Mouse (Mus musculus) liver, embryonic 11.5 days (tissue): ENCODE measurements around the gene Gm49387. TPM values are rescaled to one million over a fixed set of nuclear protein-coding genes. Genes with fewer than 3 reads are reported as not detected.

ENCODE experiments used
- ATAC-seq: fragments of 200-750 bp; cut with Nextera tagmentation; replicated peaks from 2 replicates; pipeline ENCODE4 v1.8.0; 2017; ENCODE audit warnings: moderate number of reproducible peaks, mild to moderate bottlenecking, moderate TSS enrichment, moderate library complexity; ENCODE audit not compliant: low FRiP score
- DNase-seq: peaks from one replicate; pipeline ENCODE4 v3.0.0-alpha.2; 2017; ENCODE audit warnings: low spot score
- H3K27ac ChIP-seq: fragments of 300-500 bp; sonication (generic); 2 replicates; pipeline ENCODE4 v1.5.1; 2014; ENCODE audit warnings: mild to moderate bottlenecking, low read depth, low read length, control low read depth
- H3K27me3 ChIP-seq: fragments of 300-500 bp; sonication (generic); replicated peaks from 2 replicates; pipeline ENCODE4 v1.6.1; 2014; ENCODE audit warnings: low read length, mixed read lengths; ENCODE audit not compliant: control insufficient read depth, insufficient read depth
- H3K36me3 ChIP-seq: fragments of 300-500 bp; sonication (generic); 2 replicates; pipeline ENCODE4 v1.6.1; 2014; ENCODE audit warnings: mild to moderate bottlenecking, low read length, moderate library complexity, mixed read lengths; ENCODE audit not compliant: control insufficient read depth, insufficient read depth
- H3K4me1 ChIP-seq: fragments of 300-500 bp; sonication (generic); replicated peaks from 2 replicates; pipeline ENCODE4 v1.6.1; 2014; ENCODE audit warnings: low read length, mixed read lengths; ENCODE audit not compliant: control insufficient read depth, insufficient read depth
- H3K4me2 ChIP-seq: fragments of 300-500 bp; sonication (generic); 2 replicates; pipeline ENCODE4 v1.6.1; 2014; ENCODE audit warnings: mild to moderate bottlenecking, control low read depth, moderate library complexity
- H3K4me3 ChIP-seq: fragments of 300-500 bp; sonication (generic); 2 replicates; pipeline ENCODE4 v1.5.1; 2014; ENCODE audit warnings: low read depth, low read length, control low read depth
- H3K9ac ChIP-seq: fragments of 300-500 bp; sonication (generic); 2 replicates; pipeline ENCODE4 v1.6.1; 2014; ENCODE audit warnings: low read depth, low read length, control low read depth
- H3K9me3 ChIP-seq: fragments of 300-500 bp; sonication (generic); 2 replicates; pipeline ENCODE4 v1.6.1; 2016; ENCODE audit warnings: low read length, inconsistent platforms, mixed read lengths; ENCODE audit not compliant: control insufficient read depth
- WGBS: fragments of 180-500 bp; shearing (Covaris S2); extraction: QIAGEN DNeasy Blood & Tissue Kit; methylation state at CpG from one replicate; pipeline ENCODE4 v1.1.7; 2014; 5-methylcytosine and 5-hydroxymethylcytosine counted together
- polyA plus RNA-seq: library from polyadenylated mRNA; unstranded; fragments of >200 nt; fragmentation: Nextera tagmentation; extraction: Ambion mirVana; gene quantifications from 2 replicates; pipeline ENCODE4 v1.2.1, GENCODE M21; 2014

Gene Gm49387
- 0.19 and 1.9 TPM in 2 replicates for polyA plus RNA-seq

DNA sequence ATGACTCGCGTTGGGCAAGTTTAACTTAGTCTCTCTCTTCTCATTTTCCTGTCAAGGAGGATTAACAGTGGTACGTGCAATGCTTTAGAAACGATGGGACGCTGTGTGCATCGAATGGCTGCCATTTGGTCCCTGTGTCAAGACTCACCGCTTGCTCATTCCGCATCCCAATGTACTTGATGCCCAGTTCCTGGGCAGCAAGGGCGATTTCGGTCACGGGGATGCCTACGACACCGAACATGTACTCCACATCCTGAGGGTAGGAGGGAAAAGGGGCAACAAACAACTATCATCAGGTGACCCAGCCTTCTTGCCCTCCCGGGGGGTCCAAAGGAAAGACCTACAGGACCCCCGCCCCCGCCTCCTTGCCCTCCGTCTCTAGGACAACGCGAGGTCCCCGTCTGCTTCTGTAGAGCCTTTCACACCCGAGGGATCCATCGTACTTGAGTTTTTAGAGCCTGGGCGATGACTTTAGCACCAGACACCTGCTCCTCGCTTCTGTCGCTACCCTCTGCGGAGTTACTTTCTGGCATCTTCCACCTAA lies at the start of gene Gm49387:
TSS of gene Gm49387 (minus strand) at position 533 of the 544 bp plus-strand sequence.
- Histone ChIP-seq H3K4me1 (peaks cover 11% of the 10 kb centered on the region), H3K9ac (peak within 1 kb of the TSS; percentile 69), H3K27me3 (no peaks in the 10 kb centered on the region), H3K9me3 (no peaks in the 10 kb centered on the region), H3K4me3 (peak within 1 kb of the TSS; percentile 56), H3K27ac (peak within 1 kb of the TSS; percentile 78), H3K4me2 (peak within 1 kb of the TSS; percentile 75), H3K36me3 (no peaks in the 10 kb centered on the region)
- ATAC-seq = peak; percentile 14; the same call in 1 of the 2 replicates
- no peak for DNase-seq
- WGBS = 5% methylated on average over 26 of the region's 26 CpGs

DNA sequence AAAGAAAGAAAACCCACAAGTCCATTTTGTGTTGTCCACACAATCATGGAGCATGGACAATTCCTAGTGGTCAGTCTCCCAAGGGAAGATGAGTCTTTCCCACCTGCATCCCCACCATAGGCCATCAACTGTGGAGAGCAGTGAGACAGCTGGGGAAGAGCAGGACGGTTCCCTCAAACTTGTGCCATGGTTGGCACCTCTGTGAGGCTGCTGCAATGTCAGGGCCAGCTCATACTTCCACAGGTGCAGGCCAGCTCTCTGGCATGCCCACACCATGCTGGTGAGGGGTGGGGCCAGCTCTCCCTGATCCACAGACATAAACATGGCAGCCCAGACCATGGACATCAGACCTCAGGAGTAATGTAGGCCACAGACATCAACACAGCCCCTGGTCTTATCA lies 45.6 kb upstream of the Gm49387 start:
- DNase-seq (no peak), ATAC-seq (no peak)
- 78% methylated on average over 1 of the region's 1 CpGs for WGBS
- Histone ChIP-seq H3K4me1 (peaks cover 7% of the 10 kb centered on the region; the same call in 1 of the 2 replicates), H3K9ac (no peak overlapping the region), H3K27ac (no peak overlapping the region), H3K9me3 (no peaks in the 10 kb centered on the region), H3K36me3 (no peaks in the 10 kb centered on the region), H3K4me2 (no peak overlapping the region), H3K27me3 (no peaks in the 10 kb centered on the region), H3K4me3 (no peak overlapping the region)

DNA sequence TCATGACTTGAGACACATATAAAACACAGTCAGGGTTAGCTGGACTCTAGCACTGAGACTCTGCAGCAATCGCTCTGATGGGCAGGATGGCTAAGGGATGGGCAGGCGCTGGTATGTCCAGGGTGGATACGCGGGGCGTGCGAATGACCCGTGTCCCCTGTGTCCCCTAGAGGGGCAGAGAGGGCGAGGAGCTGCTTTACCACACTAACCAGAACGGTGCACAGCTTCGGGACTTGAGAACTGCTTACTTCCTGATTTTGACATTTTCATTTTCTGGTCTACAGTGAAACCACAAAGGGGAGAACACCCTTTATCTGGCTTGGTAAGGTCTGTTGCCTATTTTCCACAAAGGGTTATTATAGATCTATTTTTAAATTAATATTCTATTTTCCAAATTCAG lies 45.0 kb upstream of the Gm49387 start:
- Histone ChIP-seq H3K27me3 (no peaks in the 10 kb centered on the region), H3K4me3 (no peak overlapping the region), H3K36me3 (no peaks in the 10 kb centered on the region), H3K9me3 (no peaks in the 10 kb centered on the region), H3K4me1 (peaks cover 7% of the 10 kb centered on the region; the same call in 1 of the 2 replicates), H3K9ac (no peak overlapping the region; the same call in 1 of the 2 replicates), H3K27ac (peak overlapping the region; percentile 29; the same call in 1 of the 2 replicates), H3K4me2 (peak overlapping the region; percentile 34)
- WGBS = 52% methylated on average over 10 of the region's 10 CpGs
- no peak for ATAC-seq
- no peak for DNase-seq

DNA sequence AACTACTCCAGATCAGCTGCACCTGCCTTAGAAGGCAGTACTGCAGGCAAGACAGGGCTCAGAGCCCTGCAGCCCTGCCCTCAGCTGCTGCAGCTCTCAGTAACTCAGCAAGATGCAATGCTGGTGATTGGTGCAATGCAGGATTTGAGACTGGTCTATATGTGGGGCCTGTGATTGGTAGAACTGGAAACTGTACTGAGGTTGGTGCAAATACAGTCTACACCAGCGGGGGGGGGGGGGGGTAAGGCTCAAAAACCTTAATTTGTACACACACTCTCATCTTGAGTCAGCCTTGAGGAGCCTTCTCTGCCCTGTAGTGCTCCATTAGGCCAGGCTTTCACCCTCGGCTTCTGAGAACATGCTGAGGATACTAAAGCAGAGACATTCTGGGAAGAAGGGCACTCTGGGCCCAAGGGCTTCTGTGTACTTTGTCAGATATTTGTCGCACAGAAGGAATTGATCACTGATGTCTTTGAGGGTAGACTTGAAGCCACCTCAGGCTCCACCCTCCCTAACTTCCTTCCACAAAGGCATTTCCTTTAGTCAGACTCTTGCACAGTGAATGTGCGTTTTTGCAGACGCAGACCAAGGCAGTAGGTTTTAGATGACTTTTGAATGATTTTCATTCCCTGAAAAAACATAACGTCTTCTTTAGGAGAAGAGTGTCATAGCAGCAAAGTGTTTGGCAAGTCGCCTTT lies 43.8 kb upstream of the Gm49387 start:
- ATAC-seq (no peak), DNase-seq (no peak)
- Histone ChIP-seq H3K4me3 (no peak overlapping the region), H3K4me2 (no peak overlapping the region), H3K9me3 (no peaks in the 10 kb centered on the region), H3K9ac (no peak overlapping the region), H3K27ac (no peak overlapping the region; the same call in 1 of the 2 replicates), H3K36me3 (no peaks in the 10 kb centered on the region), H3K27me3 (no peaks in the 10 kb centered on the region), H3K4me1 (peaks cover 7% of the 10 kb centered on the region; the same call in 1 of the 2 replicates)
- WGBS = 45% methylated on average over 7 of the region's 7 CpGs

DNA sequence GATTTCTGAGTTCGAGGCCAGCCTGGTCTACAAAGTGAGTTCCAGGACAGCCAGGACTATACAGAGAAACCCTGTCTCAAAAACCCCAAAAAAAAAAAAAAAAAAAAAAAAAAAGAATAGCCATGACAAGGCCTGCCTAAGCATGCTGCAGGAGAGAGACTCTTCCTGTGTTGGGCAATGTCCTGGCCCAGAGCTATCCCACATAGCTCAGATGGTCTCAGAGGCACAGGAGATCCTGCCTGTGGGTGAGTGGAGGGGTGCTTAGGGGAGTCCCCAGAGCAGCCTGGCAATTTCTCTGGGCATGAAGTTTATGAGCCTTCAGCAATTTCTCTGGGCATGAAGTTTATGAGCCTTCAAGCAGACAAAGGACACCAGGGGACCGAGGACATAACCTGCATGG lies 42.9 kb upstream of the Gm49387 start:
- DNase-seq = no peak

DNA sequence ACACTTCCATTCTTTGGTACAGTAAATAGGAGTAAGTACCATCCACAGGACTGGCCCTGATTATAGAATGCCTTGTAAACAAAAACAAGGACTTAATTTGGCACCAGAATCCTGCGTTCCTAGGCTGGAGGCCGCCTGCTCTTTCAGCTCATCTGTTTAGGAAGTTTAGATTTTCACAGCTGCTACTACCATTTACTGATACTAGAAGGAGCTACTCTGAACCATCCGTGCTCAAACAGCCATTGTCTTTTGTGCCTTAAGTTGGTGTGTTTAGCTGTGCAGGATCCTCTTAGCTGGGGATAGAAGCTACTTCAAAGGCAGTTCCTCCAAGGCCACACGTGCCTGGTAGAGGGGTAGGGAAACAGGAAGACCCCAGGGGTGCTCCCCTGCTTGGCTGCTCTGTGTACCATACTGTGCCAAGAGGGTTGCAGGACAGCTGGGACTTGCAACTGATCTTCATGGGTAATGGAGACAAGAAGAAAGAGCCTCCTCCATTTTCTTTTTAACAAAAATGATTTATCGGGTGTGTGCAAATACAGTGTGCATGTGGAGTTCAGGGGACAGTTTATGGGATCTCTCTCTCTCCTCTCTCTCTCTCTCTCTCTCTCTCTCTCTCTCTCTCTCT lies 41.4 kb upstream of the Gm49387 start:
- Histone ChIP-seq H3K9me3 (no peaks in the 10 kb centered on the region), H3K4me2 (no peak overlapping the region), H3K9ac (no peak overlapping the region), H3K36me3 (no peaks in the 10 kb centered on the region), H3K27ac (no peak overlapping the region), H3K27me3 (no peaks in the 10 kb centered on the region), H3K4me3 (no peak overlapping the region), H3K4me1 (peaks cover 7% of the 10 kb centered on the region; the same call in 1 of the 2 replicates)
- DNase-seq (no peak), ATAC-seq (no peak)
- WGBS = 54% methylated on average over 5 of the region's 5 CpGs

More for the DNA sequence above, 42.9 kb upstream of the Gm49387 start:
- Histone ChIP-seq H3K4me2 (no peak overlapping the region), H3K27ac (no peak overlapping the region), H3K9ac (no peak overlapping the region), H3K36me3 (no peaks in the 10 kb centered on the region), H3K4me1 (peaks cover 7% of the 10 kb centered on the region; the same call in 1 of the 2 replicates), H3K27me3 (no peaks in the 10 kb centered on the region), H3K9me3 (no peaks in the 10 kb centered on the region), H3K4me3 (no peak overlapping the region)
- no peak for ATAC-seq
- 84% methylated on average over 2 of the region's 2 CpGs for WGBS

DNA sequence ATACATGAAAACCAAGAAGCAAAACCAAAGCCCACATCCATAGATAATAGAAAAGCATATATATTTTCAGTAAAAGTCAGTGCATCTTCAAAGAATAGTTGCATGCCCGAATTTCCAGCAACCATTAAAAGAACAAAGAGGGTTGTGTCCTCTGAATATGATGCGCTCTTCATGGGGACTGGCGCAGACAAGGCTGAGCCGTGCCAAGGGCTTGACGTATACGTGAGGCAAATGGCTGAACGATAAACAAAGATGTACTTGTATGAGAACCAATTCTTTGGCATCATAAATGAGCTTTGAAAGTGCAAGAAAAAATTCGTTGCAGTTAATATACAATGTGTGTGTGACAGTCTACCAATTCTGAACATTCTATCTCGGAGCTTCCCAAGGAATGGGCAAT lies 40.6 kb upstream of the Gm49387 start:
- WGBS = 87% methylated on average over 9 of the region's 9 CpGs
- H3K27me3 ChIP-seq = no peaks in the 10 kb centered on the region
- H3K4me1 ChIP-seq = peaks cover 7% of the 10 kb centered on the region; the same call in 1 of the 2 replicates
- ATAC-seq (no peak), DNase-seq (no peak)
- no peak overlapping the region for H3K27ac ChIP-seq
- H3K4me3 ChIP-seq = no peak overlapping the region
- no peak overlapping the region for H3K9ac ChIP-seq
- no peak overlapping the region for H3K4me2 ChIP-seq
- H3K36me3 ChIP-seq = no peaks in the 10 kb centered on the region
- no peaks in the 10 kb centered on the region for H3K9me3 ChIP-seq

DNA sequence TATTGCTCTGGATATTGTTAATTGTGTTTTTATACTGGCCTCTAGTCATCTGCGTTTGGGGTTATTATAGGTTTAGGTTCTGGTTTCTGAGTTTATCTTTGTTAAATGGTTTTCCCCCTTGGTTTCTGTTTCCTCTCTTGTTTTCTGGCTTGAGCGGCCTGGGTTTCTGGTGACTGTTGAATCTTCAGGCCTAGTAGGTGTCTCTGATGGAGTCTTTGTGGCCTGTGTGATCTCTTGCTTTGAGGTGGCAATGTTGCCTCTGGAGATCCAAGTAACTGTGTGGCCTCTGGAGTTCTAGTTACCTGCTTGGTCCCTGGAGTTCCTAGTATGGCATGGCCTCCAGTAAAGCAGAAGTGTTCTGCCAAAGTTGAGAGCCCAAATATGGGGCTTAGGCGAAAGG lies 40.0 kb upstream of the Gm49387 start:
- 72% methylated on average over 3 of the region's 3 CpGs for WGBS
- DNase-seq (no peak), ATAC-seq (no peak)
- Histone ChIP-seq H3K4me3 (no peak overlapping the region), H3K36me3 (no peaks in the 10 kb centered on the region), H3K9me3 (no peaks in the 10 kb centered on the region), H3K9ac (no peak overlapping the region), H3K4me2 (no peak overlapping the region), H3K4me1 (peaks cover 7% of the 10 kb centered on the region; the same call in 1 of the 2 replicates), H3K27me3 (no peaks in the 10 kb centered on the region), H3K27ac (no peak overlapping the region)
